Mouse (Mus musculus) liver, embryonic 18 days (tissue): ENCODE measurements around the gene Serpina3c. TPM values are rescaled to one million over a fixed set of nuclear protein-coding genes. Genes with fewer than 3 reads are reported as not detected.

Source experiments
- polyA plus RNA-seq: library from polyadenylated mRNA; depleted of rRNA; stranded (reverse); fragments of >200 nt; gene quantifications from 2 replicates; pipeline ENCODE4 v1.2.3, GENCODE M21; 2012; rRNA removed

The Serpina3c gene
- polyA plus RNA-seq: 0.05 and 0.07 TPM in 2 replicates

DNA sequence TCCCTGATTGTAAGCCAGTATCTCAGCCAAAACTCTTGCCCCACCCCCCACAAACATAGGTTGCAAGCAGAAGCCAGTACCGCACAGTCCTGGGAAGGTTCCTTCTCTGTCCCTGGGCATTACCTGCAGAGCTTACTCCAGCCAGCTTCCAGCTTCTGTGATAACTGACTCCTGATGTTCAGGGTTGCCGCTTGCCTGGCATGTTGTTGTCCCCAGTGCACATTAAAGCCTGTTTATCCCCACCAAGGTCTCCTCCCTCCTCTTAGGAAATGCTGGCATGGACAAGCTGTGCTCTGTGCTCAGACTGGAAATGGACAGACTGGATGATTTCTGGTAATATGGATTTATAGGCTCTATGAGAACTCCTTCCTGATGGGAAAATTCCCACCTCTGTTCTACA, at the start of gene Serpina3c:
TSS of gene Serpina3c (minus strand) at position 215 of the 400 bp plus-strand sequence.

DNA sequence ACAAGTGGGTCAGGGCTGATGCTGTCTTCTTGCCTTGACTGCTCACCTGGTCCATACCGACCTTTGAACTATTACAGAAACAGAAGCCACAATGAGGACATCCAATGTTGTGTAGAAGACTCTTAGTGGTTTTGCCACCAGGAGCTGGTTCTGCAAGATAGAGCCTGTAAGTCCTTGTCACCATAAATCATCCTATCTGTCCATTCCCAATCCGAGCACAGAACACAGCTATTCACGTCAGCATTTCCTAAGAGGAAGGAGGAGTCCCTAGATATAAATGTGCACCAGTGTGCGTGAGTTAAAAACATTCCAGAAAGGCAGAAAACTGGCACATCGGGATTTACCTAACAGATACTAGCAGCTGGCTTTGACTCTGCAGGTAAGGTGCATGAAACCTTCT, 26.0 kb downstream of the Serpina3c start, which contains the start of gene Serpina3b:
TSS of gene Serpina3b (plus strand) at position 301 of the 400 bp plus-strand sequence.

DNA sequence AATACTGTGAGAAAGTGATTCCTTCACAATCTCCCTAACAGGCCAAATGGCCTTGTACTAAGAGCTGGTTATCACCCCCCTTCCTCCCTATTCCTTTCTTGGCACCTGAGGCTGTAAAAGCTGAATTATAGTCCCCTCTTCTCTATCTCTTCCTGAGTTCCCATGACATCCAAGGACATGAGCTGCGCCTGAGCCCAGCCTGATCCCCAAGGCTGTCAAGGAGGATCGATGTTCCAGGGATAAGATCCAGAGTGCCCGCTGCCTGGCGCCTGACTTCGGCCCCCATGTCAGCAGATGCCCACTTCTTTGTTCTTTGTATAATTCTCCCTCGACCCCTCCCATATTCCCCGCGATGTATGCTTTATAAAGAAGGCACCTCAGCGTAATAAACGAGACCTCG, 41.3 kb downstream of the Serpina3c start, which contains the start of gene Serpina3a:
TSS of gene Serpina3a (plus strand) at position 392 of the 400 bp plus-strand sequence.

DNA sequence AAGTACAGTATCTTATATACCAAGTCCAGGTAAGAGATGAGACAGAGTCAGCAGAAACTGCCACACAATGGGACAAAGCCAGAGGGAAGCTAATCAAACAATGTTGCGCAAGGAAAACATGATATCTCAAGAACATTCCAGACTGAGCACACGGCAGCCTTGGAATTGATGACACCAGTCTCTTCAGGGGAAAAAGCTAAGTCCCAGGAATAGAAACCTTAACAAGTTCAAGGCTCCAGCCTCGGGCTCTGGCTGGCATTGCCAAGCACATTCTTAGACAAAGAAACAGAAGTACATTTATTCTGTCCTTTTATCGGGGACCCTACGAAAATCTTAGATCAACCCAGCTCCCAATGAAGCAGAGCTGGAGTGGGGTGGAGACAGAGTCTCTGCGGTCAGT, 52.9 kb downstream of the Serpina3c start, which contains the start of gene Serpina5:
TSS of gene Serpina5 (plus strand) at position 346 of the 400 bp plus-strand sequence.

Other genes with a start within 250 kb of the Serpina3c start
- 1,205 and 1,238 TPM in 2 replicates for gene Serpina1c, start 249.0 kb downstream of the Serpina3c start, polyA plus RNA-seq
- gene Serpina1e, start 194.9 kb downstream of the Serpina3c start, polyA plus RNA-seq: 6,689 and 6,899 TPM in 2 replicates
- gene Serpina11, start 163.9 kb downstream of the Serpina3c start, polyA plus RNA-seq: 184 and 214 TPM in 2 replicates
- gene Serpina9, start 140.1 kb downstream of the Serpina3c start, polyA plus RNA-seq: 0.10 and 0.24 TPM in 2 replicates
- gene Serpina12, start 109.4 kb downstream of the Serpina3c start, polyA plus RNA-seq: 0.16 and 0.20 TPM in 2 replicates
- gene Serpina5, start 52.8 kb downstream of the Serpina3c start, polyA plus RNA-seq: 6.0 and 6.1 TPM in 2 replicates
- 0.11 and 0.13 TPM in 2 replicates for gene Serpina3a, start 41.1 kb downstream of the Serpina3c start, polyA plus RNA-seq
- gene Serpina3b, start 25.9 kb downstream of the Serpina3c start, polyA plus RNA-seq: 0.19 and 0.22 TPM in 2 replicates
- gene Serpina3f, start 60.7 kb upstream of the Serpina3c start, polyA plus RNA-seq: 1.0 and 1.1 TPM in 2 replicates
- 7.4 and 7.9 TPM in 2 replicates for gene Serpina3g, start 82.4 kb upstream of the Serpina3c start, polyA plus RNA-seq
- gene Serpina3i, start 109.3 kb upstream of the Serpina3c start, polyA plus RNA-seq: 0.26 and 0.31 TPM in 2 replicates
- not detected in 2 replicates for gene Serpina3j, start 160.7 kb upstream of the Serpina3c start, polyA plus RNA-seq
- 74.4 and 149 TPM in 2 replicates for gene Serpina3k, start 184.6 kb upstream of the Serpina3c start, polyA plus RNA-seq
- gene Serpina3m, start 184.6 kb upstream of the Serpina3c start, polyA plus RNA-seq: 11.9 and 23.7 TPM in 2 replicates